Mouse (Mus musculus): ENCODE results near the gene Pdik1l.

DNA sequence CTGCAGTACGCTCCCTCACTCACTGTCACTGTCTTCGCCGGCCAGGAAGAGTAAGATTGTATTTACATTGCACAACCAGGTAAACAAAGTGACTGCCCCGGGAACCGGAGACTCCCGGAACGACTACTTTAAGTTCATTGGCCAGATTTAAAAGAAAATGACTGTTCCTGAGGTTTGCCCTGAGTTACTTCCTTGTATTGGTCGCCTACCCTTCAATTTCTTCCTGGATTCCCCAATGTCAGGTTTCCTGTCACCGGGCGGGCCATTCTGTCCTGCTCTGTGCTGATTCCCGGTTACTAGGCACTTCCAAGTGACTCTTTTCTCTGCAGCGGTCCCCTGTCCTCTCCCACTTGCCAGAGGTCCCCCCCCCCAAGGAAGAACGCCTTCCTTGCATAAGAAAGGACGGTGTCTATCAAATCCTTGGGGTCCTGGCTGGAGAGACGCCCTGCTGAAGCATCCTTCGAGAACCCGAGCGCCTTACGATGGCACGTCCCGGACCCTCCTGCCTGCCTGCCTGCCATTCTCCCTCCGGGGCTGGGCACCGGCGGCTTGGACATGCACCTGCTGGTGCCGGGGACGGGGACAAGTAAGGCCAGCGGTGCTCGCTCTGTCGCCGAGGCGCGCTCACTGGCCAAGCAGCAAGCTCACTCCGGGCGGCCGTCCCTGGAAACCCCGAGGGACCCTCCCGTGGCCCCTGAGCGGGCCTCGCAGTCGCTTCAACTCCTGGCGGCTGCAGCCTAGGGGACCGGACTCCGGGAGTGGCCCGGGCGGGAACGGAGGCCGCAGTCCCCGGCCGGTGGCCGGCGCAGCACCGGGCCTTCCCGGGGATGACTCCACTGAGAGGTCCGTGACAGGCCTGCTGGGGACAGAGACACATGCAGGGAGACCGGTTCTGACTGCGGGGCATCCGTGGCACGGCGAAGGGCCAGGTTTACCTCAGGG is 1.2 kb downstream of the Pdik1l start:
- no peak for TF ChIP-seq GATA1 (IDR thresholded peaks at IDR 0.05; ENCODE audit: borderline replicate concordance, low read length)
- no peak for TF ChIP-seq TAL1 (conservative IDR thresholded peaks at IDR 0.05; ENCODE audit: low read depth, low read length)
- no peak for TF ChIP-seq CTCF (IDR thresholded peaks at IDR 0.05; ENCODE audit: low read depth, low read length)
- TF ChIP-seq POLR2AphosphoS5 (IDR thresholded peaks at IDR 0.05; ENCODE audit: insufficient replicate concordance, low read depth, low read length) = no peak
